Mouse (Mus musculus) inflammation-experienced regulatory T-cells, adult 6 months (primary cell): Measurements from ENCODE around the gene Cyb5rl. TPM values are rescaled to one million over a fixed set of nuclear protein-coding genes. Genes with fewer than 3 reads are reported as not detected.
"Not testable (repeated sequence)": the region's sequence is repeated elsewhere in the genome, so short reads cannot be mapped to it uniquely, and the experiment has no call there.

Source experiments
- ATAC-seq: one replicate; pipeline ENCODE4 v1.8.0; 2017
- polyA plus RNA-seq, 3 experiments: library from polyadenylated mRNA; unstranded; fragments of 100-300 nt; shearing (Covaris generic); gene quantifications; one replicate each; pipeline ENCODE4 v1.2.1; 2017

Cyb5rl gene
- polyA plus RNA-seq, 3 experiments from 2014 or later, result 5.4 to 10.4 (median 7.5) TPM

DNA sequence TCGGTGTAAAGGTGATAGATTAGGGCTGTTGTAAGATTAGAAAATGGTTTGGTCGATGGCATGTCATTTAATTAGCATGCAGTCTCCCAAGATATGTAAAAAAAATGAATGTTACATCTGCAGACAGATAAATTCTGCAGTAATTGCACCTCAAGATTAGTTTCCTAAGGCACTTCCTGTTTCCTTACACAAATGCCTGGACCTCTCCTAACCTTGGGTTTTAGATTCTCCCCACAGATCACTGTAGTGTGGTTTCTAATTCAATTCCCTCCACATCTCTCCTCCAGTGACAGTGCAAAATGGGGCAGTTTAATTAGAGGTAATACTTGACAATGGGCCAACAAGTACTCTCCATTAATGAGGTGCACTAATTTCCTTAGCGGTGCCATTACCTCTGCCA lies 3.6 kb upstream of the Cyb5rl start:
- ATAC-seq, result no peak

DNA sequence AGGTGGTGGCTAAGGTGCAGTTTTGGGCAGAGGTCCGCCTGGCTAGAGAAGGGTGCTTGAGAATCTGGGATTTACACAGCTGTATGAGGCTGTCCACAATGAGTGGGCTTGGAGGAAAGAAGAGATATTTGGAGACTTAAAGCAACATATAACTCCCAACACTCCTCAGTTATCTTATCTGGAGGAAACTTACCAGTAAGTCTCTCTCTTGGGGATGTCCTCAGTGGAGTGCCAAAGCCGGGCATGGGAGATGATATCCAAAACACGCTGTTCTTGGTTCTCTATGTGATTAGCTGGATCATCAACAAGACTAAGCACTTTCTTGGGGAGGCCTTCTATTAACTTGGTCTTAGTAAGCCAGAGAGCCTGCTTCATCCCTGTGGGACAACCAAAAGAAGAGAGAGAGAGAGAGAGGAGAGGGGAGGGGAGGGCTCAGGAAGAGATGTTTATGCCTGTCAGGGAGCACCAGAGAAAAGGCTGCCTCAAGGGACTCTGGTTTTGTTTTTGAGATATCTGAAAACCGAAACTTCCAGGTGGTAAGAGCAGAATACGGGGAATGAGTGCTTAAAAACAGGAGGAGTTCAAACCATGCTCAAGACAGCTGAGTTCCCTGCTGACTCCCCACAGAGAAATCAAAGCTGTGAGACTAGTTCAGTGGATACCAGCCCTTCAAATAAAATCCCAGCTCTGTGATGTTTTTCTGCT lies 2.2 kb upstream of the Cyb5rl start:
- no peak for ATAC-seq

DNA sequence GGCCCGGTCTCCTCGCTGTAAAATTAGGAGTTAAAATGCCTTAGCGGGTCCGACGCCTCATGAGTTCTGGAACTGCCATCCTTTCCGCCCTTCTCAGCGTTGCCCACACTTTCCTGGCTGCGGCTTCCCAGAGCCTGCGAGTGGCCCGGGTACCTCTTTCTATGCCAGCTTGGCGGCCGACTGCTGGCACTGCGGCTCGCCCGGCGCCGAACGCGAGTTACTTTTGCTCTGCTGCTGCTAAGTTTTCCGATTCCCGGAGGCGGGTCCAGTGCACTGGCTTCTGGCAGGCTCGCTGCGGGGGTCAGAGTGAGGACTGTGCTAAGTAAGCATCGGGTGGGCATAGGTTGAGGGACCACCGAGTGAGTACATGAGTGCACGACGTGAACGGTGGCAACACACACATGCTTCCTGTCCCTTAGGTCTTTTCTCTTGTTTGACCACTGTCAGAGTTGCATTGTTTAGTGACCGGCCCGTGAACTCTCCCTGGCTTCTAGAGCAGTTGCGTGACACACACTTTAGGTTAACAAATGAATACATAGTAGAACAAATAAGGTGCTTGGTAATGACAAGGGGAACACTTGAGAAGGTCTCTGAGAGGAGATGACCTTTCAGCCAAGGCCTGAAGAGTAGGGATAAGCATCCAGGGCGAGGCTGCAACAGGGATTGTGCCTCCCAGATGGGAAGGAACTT lies 508 bp downstream of the Cyb5rl start:
- peak; percentile 26 for ATAC-seq

DNA sequence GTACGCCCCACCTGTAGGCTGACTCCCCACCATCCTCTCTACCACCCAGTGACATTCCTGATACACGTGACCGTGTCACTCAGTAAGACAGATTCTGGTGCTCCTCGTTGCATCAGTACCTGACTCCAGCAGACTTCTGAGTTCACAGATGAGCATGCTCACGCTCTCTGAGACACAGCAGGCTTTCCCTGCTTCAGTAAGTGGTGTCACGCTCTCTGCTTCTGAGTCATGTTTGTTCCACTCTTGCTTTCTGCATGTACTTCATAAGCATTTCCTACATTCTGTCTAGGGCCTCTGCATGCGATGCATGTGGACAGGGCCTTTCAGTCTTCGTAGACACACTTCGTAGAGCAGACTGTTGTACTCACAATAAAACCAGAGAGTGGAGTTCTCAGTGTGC lies 5.6 kb downstream of the Cyb5rl start:
- no peak for ATAC-seq

DNA sequence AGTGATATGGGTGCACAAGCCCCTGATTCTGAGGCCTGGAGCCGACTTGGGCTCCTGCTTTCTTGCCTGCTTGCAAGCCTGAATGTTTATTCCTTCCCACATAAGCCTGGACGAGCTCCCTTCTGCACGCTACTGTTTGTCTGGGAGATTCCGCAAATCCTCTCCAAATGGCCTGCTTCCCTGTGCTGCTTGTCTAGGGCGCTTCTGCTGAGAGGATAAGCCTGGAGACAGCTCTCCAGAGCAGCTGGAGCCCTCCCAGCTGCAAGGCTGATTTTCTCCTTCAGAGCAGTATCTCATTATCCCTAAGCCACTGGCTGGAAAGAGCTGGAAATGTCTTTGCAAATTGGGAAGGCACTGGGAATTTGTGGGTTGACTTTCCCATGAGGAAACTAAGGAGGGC lies 8.7 kb downstream of the Cyb5rl start:
- ATAC-seq, result no peak

DNA sequence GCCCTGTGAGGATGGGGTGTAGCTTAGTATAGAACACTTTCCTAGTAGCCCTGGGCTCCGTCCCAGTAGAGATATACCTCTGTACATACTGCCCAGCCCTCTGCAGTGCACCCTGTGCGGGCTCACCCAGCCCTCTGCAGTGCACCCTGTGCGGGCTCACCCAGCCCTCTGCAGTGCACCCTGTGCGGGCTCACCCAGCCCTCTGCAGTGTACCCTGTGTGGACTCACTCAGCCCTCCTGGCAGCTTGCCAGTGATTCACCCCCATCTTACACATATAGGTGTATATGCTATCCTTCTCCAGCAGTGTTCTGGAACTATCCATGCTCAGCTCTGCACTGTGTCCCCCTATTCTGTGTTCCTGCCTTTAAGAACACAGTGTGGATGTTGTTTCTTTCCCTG lies 12.1 kb downstream of the Cyb5rl start:
- no peak for ATAC-seq

DNA sequence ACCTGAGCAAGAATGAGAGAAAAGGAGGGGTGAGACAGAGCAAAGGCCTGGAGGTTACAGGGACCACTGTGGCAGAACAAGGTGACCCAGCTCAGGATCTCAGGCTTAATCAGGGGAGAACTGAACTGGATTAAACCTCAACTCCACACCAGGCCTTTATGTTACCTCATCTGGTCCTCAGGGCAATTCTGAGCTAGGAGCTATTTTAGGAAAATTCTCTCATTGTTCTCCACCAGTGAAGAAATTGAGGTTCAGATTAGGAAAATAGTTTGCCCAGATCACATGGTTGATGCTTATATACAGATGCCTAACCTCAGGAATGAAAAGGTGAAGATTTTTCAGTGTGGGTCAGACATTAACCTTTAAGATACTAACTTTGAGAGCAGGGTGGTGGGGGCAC lies 12.9 kb downstream of the Cyb5rl start:
- no peak for ATAC-seq

DNA sequence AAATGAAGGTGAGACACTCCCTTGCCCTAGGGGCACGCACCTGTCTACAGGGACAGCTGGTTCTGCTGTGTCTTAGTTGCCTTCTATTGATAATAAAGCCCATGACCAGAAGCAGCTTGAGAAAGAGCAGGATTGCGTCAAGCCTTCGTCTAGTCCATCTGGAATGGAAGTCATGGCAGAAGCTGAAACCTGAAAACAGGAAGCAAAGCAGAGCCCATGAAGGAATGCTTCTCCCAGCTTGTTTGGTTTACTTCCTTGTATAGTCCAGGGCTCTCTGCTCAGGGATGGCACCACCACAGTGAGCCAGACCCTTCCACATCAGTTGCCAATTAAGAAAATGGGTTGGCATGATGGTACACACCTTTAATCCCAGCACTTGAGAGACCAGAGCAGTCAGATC lies 15.4 kb downstream of the Cyb5rl start:
- no peak for ATAC-seq

DNA sequence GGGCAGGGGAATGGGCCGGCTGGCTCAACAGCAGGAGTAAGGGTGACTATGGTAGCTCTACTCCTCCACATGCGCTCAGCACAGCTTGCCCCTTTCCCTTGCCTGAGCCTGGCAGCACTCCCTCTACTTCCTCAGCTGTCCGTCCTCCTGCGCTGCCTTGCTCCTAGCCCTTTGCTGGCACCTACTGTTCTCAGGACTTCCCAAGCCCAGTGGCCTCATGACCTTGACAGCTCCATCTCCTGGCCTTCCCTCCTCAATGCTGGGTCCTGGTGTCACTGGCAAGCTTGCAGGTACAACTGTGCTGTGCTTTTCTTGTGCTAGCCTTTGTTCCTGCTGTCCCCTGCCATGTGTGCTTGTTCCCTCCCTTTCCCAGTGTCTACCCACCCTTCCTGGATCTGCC lies 16.3 kb downstream of the Cyb5rl start:
- ATAC-seq, result no peak

DNA sequence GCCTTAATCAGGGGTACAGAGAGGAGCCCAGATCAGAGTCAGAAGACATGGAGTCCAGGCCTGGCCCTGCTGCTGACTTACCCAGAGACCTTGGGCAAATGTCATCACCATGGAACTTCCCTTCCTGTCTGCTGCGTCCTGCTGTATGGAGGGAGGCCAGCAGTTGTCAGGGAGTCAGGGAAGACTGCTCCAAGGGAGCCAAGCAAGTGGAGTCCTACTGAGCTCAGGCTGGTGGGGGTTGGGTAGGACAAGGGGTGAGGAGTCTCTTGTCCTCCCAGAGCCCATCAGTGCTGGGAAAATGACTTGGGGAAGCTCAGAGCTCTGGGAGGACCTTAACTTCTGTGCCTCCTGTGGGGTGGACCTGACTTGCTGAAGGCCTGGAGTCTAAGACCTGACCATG lies 17.6 kb downstream of the Cyb5rl start:
- no peak for ATAC-seq

DNA sequence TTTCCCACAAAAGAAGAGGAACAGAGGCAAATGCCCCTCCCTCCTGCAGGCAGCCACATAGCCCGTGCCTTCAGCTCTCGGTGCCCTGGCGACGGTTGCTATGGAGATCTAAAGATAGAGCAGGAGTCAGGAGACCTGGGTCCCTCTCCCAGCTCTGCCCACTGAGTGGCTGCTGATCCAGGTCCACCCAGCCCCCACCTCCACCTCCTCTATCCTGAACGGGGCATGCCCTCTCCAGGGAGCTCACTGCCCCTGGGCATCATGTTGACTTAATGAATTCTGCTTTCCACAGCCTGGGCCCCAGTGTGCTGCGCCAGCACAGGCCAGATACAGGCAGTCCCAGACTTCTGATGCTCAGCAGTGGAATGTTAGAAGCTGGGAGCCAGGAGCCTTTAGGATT lies 18.1 kb downstream of the Cyb5rl start:
- ATAC-seq, result no peak

DNA sequence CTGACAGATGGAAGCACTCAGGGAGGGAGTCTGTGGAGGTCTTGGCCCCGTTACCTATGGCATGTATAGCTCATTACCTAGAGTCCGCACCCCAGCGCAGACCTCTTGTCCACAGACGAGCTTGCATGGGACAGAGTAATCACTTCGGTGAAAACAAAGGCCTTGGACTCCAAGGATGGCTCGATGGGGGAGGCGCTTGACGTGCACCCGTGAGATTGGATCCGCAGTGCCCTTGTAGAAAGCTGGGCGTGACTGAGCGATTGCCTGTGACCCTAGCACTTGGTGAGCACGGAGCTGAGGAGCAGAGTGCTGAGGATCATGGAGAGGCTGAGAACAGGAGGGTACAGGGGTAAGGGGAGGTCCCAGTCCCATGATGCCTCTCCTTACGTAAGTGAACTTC lies 24.9 kb downstream of the Cyb5rl start:
- ATAC-seq, result no peak

DNA sequence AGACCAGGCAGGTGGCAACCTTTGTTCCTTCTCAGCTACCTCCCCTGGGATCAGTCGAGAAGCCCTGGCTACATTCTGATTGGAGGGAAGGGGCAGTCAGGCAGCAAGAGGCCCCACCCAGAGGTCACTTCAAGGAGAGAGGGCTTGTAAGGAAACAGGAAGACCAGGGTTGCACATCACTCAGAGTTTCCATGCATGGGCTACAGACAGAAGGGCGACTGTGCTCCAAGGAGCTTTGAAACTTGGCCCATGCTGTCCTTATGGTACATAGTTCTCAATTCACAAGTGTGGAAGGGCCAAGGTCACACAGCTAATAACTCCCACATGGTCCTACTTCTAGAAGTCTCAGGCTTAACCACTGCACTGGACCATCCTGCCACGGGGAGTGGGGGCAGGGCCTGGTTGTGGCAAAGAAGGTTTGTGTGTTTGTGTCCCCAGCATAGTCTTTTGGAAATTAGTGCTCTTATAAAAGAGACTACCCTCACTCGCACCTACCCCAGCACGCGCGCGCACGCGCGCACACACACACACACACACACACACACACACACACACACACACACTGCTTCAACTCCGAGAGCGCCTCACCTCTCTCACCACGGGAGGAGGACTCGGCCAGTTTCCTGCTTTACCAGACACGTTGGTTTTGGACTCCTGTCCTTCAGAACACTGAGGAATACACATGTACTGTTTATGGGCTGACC lies 27.8 kb downstream of the Cyb5rl start:
- ATAC-seq, result no peak

DNA sequence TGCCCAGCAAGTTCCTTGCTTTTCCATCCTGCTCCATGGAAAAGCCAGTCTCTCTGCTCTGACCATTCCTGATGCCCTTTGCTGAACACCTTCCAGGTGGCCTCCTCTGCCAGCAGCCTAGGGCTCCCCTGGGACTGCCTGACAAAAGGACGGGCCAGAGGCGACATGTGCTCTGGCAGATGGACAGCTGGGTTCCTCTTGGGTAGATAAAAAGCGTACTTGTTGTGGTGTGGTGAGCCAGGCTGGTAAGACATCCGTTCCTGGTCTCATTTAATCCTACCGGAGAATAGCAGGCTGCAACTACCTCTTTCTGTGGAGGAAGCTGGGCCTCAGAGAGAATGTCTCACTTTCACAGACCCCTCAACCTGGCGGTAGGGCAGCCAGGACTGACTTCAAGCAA lies 29.3 kb downstream of the Cyb5rl start:
- no peak for ATAC-seq

DNA sequence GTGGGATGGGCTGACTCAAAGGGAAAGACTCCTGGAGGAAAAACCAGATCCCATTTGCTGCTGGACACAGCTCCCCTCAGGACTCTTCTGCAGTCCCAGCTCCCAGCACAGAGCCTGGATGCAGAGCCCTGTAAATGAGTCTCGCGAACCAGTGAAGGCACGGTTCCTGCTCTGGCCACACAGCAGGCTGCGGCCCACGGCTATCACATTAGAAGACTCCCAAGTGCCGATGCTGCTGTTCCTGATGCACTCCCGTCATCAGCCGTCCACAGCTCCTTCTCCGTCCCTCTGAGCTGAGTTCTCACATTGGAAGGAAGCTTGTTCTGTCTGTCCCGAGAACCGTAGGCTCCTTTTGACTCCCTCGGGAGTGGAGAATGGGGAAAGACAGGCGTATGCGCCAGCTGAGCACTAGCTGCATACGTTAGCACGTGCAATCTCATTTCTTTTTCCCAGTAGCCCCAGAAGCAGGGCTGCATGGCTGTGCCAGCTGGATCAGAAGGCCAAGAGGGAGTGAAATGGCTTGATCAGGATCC lies 30.1 kb downstream of the Cyb5rl start, which contains the start of gene Cdcp2:
TSS of gene Cdcp2 (plus strand) at position 51 of the 533 bp plus-strand sequence.
- ATAC-seq, result no peak

DNA sequence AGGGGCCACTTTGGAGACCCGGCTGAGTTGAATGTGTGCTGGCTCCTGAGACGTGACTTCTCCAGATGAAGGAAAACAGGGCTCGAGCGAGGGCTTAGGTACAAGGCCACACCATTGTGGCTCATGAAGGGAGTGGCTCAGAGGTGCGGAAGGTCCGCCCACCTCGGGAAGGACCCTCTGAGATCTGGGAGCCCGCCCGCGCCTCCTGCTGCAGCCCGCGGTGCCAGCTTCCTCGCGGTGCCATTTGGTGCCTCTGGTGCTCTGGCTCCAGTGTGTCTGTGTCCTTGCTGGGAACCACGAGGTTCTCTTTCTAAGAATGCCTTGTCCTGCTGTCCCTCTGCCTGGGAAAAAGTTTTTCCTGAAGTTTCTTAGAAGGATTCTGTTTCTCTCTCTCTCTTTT lies 31.1 kb downstream of the Cyb5rl start:
- ATAC-seq, result no peak

DNA sequence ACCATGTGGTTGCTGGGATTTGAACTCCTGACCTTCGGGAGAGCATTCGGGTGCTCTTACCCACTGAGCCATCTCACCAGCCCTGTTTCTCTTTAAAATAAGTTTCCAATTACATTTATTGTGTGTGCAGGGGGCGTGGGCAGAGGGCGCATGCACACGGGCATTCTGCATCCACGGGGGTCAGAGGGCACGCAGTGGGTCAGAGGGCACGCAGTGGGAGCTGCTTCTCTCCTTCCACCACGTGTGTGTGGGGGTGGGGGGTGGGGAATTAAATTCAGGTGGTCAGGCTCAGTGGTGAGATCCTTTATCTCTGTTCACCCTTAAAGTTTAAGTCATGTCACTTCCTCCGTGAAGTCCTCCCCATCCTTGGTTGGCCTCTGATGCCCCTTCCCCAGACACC lies 31.6 kb downstream of the Cyb5rl start:
- no peak for ATAC-seq

DNA sequence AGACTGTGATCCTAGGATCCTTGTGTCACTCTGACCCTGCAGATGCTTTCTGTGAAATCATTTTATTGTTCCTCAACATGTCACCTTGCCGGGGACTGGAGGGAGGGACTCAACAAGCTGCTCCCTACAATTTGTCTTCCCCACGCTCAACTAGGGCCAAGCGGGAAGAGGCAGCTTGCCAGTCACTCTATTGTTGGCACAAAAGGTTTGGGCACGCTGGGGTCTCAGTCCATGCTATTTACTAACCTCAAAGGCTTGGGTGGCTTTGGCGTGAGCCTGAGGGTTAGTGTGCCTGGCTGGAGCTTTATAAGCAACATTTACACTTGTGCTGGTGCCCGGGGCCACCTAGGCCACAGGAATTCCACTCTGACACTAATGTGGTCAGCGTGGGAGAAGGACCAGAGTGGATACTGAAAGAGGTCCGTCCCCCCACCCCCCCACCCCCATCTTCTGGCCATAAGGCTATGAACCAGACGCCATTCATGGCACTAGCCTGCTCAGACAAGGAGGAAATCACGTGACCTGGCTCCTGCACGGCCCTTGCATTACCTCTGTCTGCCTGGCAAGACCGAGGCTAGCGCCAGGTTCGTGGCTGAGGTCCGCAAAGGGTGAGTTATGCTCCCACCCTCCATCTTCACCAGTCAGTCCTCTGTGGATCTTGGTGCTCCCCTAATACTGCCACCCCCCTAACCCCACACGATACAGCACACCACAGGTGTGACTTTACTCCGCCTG lies 32.2 kb downstream of the Cyb5rl start:
- no peak for ATAC-seq

DNA sequence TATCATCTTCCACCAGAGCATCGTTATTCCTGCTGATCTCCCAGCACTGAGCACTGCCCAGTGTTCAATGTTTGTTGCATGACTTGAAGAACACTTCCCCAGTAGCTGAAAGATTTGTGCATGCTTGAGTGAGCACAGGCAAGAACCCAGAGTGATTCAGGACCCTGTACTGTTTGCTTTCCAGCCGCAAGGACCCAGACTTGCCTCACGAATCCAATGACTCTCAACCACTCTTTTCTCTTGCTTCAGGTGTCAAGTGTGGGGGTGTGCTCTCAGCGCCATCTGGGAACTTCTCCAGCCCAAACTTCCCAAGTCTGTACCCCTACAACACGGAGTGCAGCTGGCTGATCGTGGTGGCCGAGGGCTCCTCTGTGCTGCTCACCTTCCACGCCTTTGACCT lies 35.4 kb downstream of the Cyb5rl start:
- no peak for ATAC-seq

DNA sequence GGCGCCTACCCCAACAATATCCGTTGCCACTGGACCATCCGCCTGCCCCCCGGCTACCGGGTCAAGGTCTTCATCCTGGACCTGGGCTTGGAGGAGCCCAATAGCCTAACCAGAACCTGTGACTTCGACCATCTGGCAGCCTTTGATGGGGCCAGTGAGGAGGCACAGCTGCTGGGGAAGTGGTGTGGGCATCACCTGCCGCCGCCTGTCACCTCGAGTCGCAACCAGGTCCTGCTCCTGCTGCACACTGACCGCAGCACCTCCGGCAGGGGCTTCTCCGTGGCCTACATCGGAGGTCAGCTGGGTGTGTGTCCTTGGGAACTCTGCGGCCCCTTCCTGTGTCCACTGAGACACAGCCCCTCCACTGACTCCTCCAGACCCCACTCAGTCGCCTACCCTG lies 40.0 kb downstream of the Cyb5rl start:
- ATAC-seq, result no peak

DNA sequence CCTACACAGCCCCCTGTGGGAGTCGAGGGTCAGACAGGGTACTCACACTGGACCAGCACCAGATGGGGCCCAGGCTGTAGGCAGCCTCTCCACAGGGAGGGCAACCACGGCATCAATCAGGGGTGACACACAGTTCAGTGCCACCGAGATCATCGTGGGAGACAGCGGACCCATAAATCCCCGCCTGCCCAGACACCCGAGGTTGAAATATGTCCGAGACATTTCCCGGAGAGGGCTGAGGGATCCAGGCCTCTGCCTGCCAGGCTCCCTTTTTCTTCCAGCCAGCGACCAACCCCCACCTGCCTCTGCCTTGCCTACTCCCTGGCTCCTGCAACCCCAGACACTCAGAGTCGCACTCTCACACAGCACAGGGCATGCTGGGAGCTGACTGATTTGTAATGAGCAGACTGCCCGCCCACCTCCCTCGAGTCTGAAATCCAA lies 41.5 kb downstream of the Cyb5rl start:
- no peak for ATAC-seq

DNA sequence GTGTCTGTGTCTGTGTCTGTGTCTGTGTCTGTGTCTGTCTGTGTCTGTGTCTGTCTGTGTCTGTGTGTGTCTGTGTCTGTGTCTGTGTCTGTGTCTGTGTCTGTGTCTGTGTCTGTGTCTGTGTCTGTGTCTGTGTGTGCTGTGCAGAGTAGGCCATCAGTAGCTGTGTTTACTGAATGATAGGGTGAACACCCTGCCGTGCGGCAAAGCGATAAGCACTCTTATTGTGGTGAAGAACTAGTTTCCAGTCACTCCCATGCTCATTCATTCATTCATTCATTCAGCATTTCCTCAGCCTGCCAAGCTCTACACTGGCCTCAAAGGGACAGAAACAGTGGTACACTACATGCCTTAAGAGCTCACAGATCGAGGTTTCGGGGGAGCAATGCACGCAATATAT lies 42.4 kb downstream of the Cyb5rl start:
- not testable (repeated sequence) for ATAC-seq

DNA sequence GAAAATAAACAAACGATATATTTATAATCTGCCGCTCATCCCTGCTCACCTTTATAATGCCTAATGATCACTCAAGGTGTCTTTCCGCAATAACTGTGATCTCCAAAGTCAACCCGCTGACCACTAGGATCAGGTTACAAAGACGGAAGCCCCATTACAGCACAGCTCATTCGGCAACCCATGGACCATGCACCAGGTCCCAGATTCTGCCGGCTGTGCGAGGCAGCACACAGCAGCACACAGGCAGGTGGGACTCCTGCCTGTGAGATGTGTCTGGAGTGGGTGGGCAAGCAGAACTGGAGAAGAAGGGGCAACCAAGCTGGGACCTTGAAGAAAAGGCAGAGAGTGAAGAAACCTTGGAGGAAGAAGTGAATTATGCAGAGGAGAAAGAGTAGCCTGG lies 47.5 kb downstream of the Cyb5rl start:
- ATAC-seq, result no peak
